Comparison of ENCODE assay signal across 8 mouse cellular contexts in the genomic region with DNA sequence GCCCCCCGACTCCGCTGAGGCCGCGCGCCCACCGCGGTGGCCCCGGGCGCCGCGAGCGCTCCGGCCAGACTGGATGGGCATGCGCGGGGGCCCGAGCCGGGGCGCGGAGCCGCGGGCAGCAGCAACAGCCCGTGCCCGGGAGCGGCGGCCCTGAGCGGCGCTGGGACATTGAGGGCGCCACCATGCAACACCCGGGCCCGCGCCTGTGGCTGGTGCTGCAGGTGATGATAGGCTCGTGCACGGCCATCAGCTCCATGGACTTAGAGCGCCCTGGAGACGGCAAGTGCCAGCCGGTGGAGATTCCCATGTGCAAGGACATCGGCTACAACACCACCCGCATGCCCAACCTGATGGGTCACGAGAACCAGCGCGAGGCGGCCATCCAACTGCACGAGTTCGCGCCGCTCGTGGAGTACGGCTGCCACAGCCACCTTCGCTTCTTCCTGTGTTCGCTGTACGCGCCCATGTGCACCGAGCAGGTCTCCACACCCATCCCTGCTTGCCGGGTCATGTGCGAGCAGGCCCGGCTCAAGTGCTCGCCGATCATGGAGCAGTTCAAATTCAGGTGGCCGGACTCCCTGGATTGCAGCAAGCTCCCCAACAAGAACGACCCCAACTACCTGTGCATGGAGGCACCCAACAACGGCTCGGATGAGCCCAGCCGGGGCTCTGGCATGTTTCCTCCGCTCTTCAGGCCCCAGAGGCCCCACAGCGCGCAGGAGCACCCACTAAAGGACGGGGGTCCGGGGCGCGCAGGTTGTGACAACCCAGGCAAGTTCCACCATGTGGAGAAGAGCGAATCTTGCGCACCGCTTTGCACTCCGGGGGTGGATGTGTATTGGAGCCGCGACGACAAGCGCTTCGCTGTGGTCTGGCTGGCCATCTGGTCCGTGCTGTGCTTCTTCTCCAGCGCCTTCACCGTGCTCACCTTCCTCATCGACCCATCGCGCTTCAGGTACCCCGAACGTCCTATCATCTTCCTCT. TPM values are rescaled to one million over a fixed set of nuclear protein-coding genes. Genes with fewer than 3 reads are reported as not detected.
A peak's percentile ranks its signal among the peaks of the same experiment; 100 is the strongest.
DNase-seq lines count a peak whose midpoint lies in the region; ATAC-seq and TF ChIP-seq lines count a peak whose summit lies in the region.

No protein-coding gene starts in this region.

- peaks cover 7% of the 10 kb centered on the region for H3K27me3 ChIP-seq in heart, adult 2 months (ENCODE audit: control insufficient read depth, insufficient read depth, low read length)
- H3K27me3 ChIP-seq in thymus, adult 2 months (ENCODE audit: control insufficient read depth, insufficient read depth, low read length): no peaks in the 10 kb centered on the region; the same call in 1 of the 2 replicates
- peaks cover 4% of the 10 kb centered on the region; the same call in 1 of the 2 replicates for H3K27me3 ChIP-seq in hindbrain, embryonic 16.5 days (replicated peaks; ENCODE audit: control insufficient read depth, insufficient read depth, low read length)
- H3K27me3 ChIP-seq in midbrain, embryonic 10.5 days (ENCODE audit: low read depth, poor library complexity, severe bottlenecking): peaks cover 68% of the 10 kb centered on the region

- H3K4me2 ChIP-seq in hindbrain, embryonic 16.5 days (ENCODE audit: low read length): peak overlapping the region; percentile 93

- H3K9me3 ChIP-seq in hindbrain, embryonic 16.5 days (ENCODE audit: control insufficient read depth, low read length): no peaks in the 10 kb centered on the region
- H3K9me3 ChIP-seq in midbrain, embryonic 10.5 days (replicated peaks): no peaks in the 10 kb centered on the region

- TF ChIP-seq POLR2A in heart, adult 2 months (IDR thresholded peaks at IDR 0.05; ENCODE audit: insufficient read depth, low read depth, low read length): no peak
- TF ChIP-seq POLR2A in thymus, adult 2 months (IDR thresholded peaks at IDR 0.05; ENCODE audit: control insufficient read depth, extremely low read depth, insufficient read depth, low read length, poor library complexity): no peak

- ATAC-seq in hindbrain, embryonic 16.5 days: peak; percentile 48

- peak in 1 of 2 experiments; percentile 11 for DNase-seq in heart, adult 2 months
- DNase-seq in heart, adult 9 months (ENCODE audit: low spot score in 2 of 2): no peak
- peak; percentile 16 for DNase-seq in thymus, adult 2 months
- DNase-seq in thymus, adult 18-20 months: no peak
- peak; percentile 57 for DNase-seq in midbrain, embryonic 10.5 days (ENCODE audit: low spot score)
- peak; percentile 33 for DNase-seq in urinary bladder, postnatal 25 days (ENCODE audit: low spot score)
- no peak for DNase-seq in layer of hippocampus, postnatal 10 days (ENCODE audit: low spot score in 2 of 2)

- no peak overlapping the region for H3K9ac ChIP-seq in heart, adult 2 months (ENCODE audit: low read depth, low read length)
- peak overlapping the region; percentile 60 for H3K9ac ChIP-seq in hindbrain, embryonic 16.5 days (ENCODE audit: low read depth, low read length)

- H3K27ac ChIP-seq in heart, adult 2 months: no peak overlapping the region
- no peak overlapping the region for H3K27ac ChIP-seq in thymus, adult 2 months (ENCODE audit: control insufficient read depth, insufficient read depth, low read length)
- H3K27ac ChIP-seq in hindbrain, embryonic 16.5 days (ENCODE audit: low read depth, low read length): peak overlapping the region; percentile 65
- peak overlapping the region; percentile 98 for H3K27ac ChIP-seq in midbrain, embryonic 10.5 days (replicated peaks)

- no peaks in the 10 kb centered on the region for H3K36me3 ChIP-seq in heart, adult 2 months (ENCODE audit: control insufficient read depth, insufficient read depth, low read length)
- H3K36me3 ChIP-seq in thymus, adult 2 months (ENCODE audit: control insufficient read depth, insufficient read depth, low read length): no peaks in the 10 kb centered on the region
- H3K36me3 ChIP-seq in hindbrain, embryonic 16.5 days (ENCODE audit: control insufficient read depth, insufficient read depth, low read length): no peaks in the 10 kb centered on the region
- peaks cover 31% of the 10 kb centered on the region for H3K36me3 ChIP-seq in midbrain, embryonic 10.5 days

- no peak for TF ChIP-seq EP300 in heart, adult 2 months (IDR thresholded peaks at IDR 0.05; ENCODE audit: insufficient read depth, low read depth, low read length)

- no peak for TF ChIP-seq CTCF in heart, adult 2 months (IDR thresholded peaks at IDR 0.05)
- no peak for TF ChIP-seq CTCF in thymus, adult 2 months (IDR thresholded peaks at IDR 0.05; ENCODE audit: borderline replicate concordance, control insufficient read depth, extremely low read depth, insufficient read depth, low read length, poor library complexity)

- H3K4me3 ChIP-seq in heart, adult 2 months: peak overlapping the region; percentile 33
- H3K4me3 ChIP-seq in thymus, adult 2 months (ENCODE audit: control insufficient read depth, insufficient read depth, low read length): peak overlapping the region; percentile 47
- H3K4me3 ChIP-seq in hindbrain, embryonic 16.5 days (ENCODE audit: low read length): peak overlapping the region; percentile 59
- H3K4me3 ChIP-seq in midbrain, embryonic 10.5 days: peak overlapping the region; percentile 93

- no peaks in the 10 kb centered on the region for H3K4me1 ChIP-seq in heart, adult 2 months (ENCODE audit: control insufficient read depth, insufficient read depth, low read length)
- peaks cover 17% of the 10 kb centered on the region for H3K4me1 ChIP-seq in thymus, adult 2 months (replicated peaks; ENCODE audit: control insufficient read depth, insufficient read depth, low read length)
- H3K4me1 ChIP-seq in hindbrain, embryonic 16.5 days (ENCODE audit: control insufficient read depth, insufficient read depth, low read depth, low read length): peaks cover 35% of the 10 kb centered on the region
- peaks cover 97% of the 10 kb centered on the region for H3K4me1 ChIP-seq in midbrain, embryonic 10.5 days

- under 1% methylated on average over 81 of the region's 87 CpGs for WGBS in heart, adult 2 months
- WGBS in thymus, adult 2 months: 3% methylated on average over 84 of the region's 87 CpGs
- under 1% methylated on average over 83 of the region's 87 CpGs for WGBS in hindbrain, embryonic 16.5 days
- WGBS in midbrain, embryonic 10.5 days: under 1% methylated on average over 87 of the region's 87 CpGs

- no peaks in the 10 kb centered on the region for H3K79me2 ChIP-seq in heart, adult 2 months (replicated peaks; ENCODE audit: control insufficient read depth, insufficient read depth, low read length)

- intact Hi-C loops in heart, adult 2 months (cut with DNase I): no loop called here

RNA-seq across cellular contexts. Expression of a gene that starts 0.7 kb away (rescaled TPM):
- not detected for total RNA-seq in heart, adult 2 months (2021)
- 0.09 and 0.12 TPM in 2 replicates for polyA plus RNA-seq in heart, adult 2 months (2012; rRNA removed)
- polyA plus RNA-seq in thymus, adult 2 months (2012; rRNA removed): 6.1 and 6.9 TPM in 2 replicates
- 2.9 and 3.1 TPM in 2 replicates for polyA plus RNA-seq in hindbrain, embryonic 16.5 days (2015; fragmentation: Nextera tagmentation; extraction: Ambion mirVana)
- 14.0 and 15.0 TPM in 2 replicates for polyA plus RNA-seq in midbrain, embryonic 10.5 days (2016; fragmentation: Nextera tagmentation; extraction: Ambion mirVana)
- total RNA-seq in layer of hippocampus, postnatal 10 days (2021): 1 to 10 TPM; 1.4 to 1.8 TPM

Comparison
In these comparisons a context has a peak if more than half of its experiments do, and no peak if none do; other contexts are left out.
1. DNase-seq: peak in thymus, adult 2 months (single experiment), midbrain, embryonic 10.5 days (single experiment) and urinary bladder, postnatal 25 days (single experiment); none in heart, adult 9 months (0 of 2), thymus, adult 18-20 months (0 of 2) and layer of hippocampus, postnatal 10 days (0 of 2).
2. H3K27ac ChIP-seq: peak in hindbrain, embryonic 16.5 days (single experiment) and midbrain, embryonic 10.5 days (single experiment); none in heart, adult 2 months (single experiment) and thymus, adult 2 months (single experiment).
3. H3K4me3 ChIP-seq: peak in every context shown above with its lines; median percentile 93 in midbrain, embryonic 10.5 days; 59 in hindbrain, embryonic 16.5 days; 47 in thymus, adult 2 months; 33 in heart, adult 2 months.